Mouse (Mus musculus): ENCODE measurements at regions not wholly inside any gene's neighbourhood (a gene's known extent, or its start where the extent isn't known, plus 50 kb on each side); places are given as distances from the start of the nearest gene placed in this dataset.
"Not testable (repeated sequence)": the region's sequence is repeated elsewhere in the genome, so short reads cannot be mapped to it uniquely, and the experiment has no call there.

DNA sequence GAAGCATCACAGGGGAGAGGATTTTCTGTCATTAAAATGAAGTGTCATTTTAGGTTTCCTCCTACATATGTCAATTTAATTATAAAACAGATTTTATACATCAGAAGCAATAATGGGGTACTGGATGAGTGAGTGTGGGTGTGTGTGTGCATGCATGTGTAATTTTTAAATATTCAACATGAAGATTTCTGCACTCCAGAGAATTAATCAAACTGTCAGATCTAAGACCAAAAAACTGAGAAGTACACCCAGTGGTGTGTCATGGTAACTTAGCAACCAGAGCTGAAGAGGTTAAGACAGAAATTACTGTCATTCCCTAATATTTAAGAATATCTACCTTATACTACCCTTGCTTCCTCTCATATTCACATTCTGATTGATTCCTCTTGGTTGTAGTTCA lies 919.0 kb downstream of the Poteg start:
- Histone ChIP-seq H3K27ac (ENCODE audit: insufficient read depth, low read length) (no peak overlapping the region), H3K4me3 (ENCODE audit: insufficient read depth, low read length) (no peak overlapping the region), H3K4me1 (ENCODE audit: control insufficient read depth, insufficient read depth, low read length) (no peaks in the 10 kb centered on the region)
- TF ChIP-seq CTCF (IDR thresholded peaks at IDR 0.05; ENCODE audit: extremely low read depth, insufficient read depth, low read length) = no peak
- TF ChIP-seq POLR2A (IDR thresholded peaks at IDR 0.05; ENCODE audit: extremely low read depth, insufficient read depth, low read length) = no peak

DNA sequence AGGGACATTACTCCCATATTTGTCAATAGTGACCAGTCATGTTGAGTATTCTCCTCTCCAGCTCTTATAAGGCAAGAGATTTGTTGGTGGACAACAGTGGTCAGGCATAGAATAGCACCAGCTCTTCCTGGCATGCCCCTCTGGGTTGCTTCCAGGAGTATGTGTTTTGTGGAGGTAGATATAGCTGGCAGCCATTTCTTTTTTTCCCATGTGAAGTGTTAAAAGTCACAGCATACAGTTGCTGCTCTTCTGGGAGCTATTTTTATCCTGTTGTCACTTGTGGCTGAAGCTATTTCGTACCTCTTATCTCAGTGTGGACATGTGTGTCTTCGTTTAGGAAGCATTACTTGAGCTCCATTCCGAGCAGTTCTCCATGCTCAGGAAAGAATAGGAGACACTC lies 919.9 kb downstream of the Poteg start:
- no peak overlapping the region for H3K27ac ChIP-seq (ENCODE audit: insufficient read depth, low read length)
- no peaks in the 10 kb centered on the region for H3K4me1 ChIP-seq (ENCODE audit: control insufficient read depth, insufficient read depth, low read length)
- H3K4me3 ChIP-seq (ENCODE audit: insufficient read depth, low read length) = no peak overlapping the region
- TF ChIP-seq CTCF (IDR thresholded peaks at IDR 0.05; ENCODE audit: extremely low read depth, insufficient read depth, low read length) = no peak
- no peak for TF ChIP-seq POLR2A (IDR thresholded peaks at IDR 0.05; ENCODE audit: extremely low read depth, insufficient read depth, low read length)

DNA sequence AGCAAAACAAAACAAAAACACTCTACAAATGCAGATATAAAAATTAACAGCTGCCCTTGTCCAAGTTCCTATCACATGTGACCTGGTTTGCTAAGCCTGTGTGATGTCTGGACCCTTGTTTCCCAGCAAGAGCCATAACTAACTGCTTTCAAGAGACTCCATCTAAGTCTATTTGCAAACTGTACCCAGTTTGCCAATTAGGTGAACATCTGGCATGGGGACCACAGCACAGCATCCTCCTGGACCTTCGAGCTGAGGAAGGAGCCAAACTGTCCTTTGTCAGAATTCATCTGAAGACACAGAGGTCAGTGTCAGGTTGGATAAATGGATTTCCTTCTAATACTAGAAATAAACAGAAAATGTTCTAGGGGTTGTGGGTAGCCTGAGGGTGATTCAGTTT lies 924.3 kb downstream of the Poteg start:
- TF ChIP-seq POLR2A (IDR thresholded peaks at IDR 0.05; ENCODE audit: extremely low read depth, insufficient read depth, low read length) = no peak
- no peak overlapping the region for H3K4me3 ChIP-seq (ENCODE audit: insufficient read depth, low read length)
- H3K4me1 ChIP-seq (ENCODE audit: control insufficient read depth, insufficient read depth, low read length) = no peaks in the 10 kb centered on the region
- no peak overlapping the region for H3K27ac ChIP-seq (ENCODE audit: insufficient read depth, low read length)

DNA sequence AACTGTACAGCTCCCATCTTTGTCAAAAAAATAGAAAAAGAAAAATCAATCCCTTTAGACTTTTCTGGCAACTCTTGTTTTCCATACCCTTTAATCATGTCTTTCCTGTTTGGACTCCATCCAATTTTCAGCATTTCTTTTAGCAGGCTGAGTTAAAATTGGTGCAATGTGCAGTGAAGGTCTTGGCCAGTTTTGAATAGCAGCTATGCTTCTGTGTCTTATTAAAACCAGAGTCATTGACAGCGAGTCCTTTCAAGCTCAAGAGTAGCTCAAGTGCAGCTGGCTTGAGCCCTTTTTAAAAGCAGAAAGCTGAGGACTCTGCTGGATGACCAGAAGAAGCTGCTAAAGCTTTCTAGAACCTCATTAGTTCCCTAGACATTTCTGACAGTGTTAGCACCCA lies 952.7 kb downstream of the Poteg start:
- H3K27ac ChIP-seq (ENCODE audit: insufficient read depth, low read length) = no peak overlapping the region
- H3K4me1 ChIP-seq (ENCODE audit: control insufficient read depth, insufficient read depth, low read length) = no peaks in the 10 kb centered on the region
- no peak overlapping the region for H3K4me3 ChIP-seq (ENCODE audit: insufficient read depth, low read length)
- no peak for TF ChIP-seq CTCF (IDR thresholded peaks at IDR 0.05; ENCODE audit: extremely low read depth, insufficient read depth, low read length)
- TF ChIP-seq POLR2A (IDR thresholded peaks at IDR 0.05; ENCODE audit: extremely low read depth, insufficient read depth, low read length) = no peak

DNA sequence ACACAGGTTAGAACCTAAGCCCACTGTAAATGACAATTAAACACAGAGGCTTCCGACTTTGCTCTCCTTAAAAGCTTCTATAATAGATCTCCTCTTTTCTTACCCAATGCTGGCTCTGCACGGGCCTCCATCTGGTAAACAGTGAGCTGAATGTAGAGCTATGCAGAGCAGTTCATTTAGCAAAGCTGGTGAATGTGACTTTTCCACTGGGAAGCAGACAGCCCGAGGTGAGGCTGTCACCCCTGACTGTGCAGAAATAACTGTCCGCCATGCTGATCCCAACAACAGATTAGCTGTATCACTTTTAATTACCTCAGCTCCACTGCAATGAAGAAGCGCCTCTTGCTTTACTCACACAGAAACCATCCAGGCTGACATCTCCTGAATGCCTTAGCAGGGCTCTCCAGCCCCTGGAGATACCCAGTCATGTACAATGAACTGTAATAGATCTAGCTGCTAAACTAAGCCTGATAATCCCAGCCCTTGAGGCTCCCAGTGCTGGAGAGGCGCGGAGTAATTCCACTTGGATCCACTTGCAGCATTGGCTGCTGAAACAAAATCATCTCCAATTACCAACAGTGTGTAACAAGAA lies 980.2 kb downstream of the Poteg start:
- no peak overlapping the region for H3K27ac ChIP-seq (ENCODE audit: insufficient read depth, low read length)
- H3K4me1 ChIP-seq (ENCODE audit: control insufficient read depth, insufficient read depth, low read length) = no peaks in the 10 kb centered on the region
- no peak for TF ChIP-seq CTCF (IDR thresholded peaks at IDR 0.05; ENCODE audit: extremely low read depth, insufficient read depth, low read length)
- no peak for TF ChIP-seq POLR2A (IDR thresholded peaks at IDR 0.05; ENCODE audit: extremely low read depth, insufficient read depth, low read length)
- no peak overlapping the region for H3K4me3 ChIP-seq (ENCODE audit: insufficient read depth, low read length)

DNA sequence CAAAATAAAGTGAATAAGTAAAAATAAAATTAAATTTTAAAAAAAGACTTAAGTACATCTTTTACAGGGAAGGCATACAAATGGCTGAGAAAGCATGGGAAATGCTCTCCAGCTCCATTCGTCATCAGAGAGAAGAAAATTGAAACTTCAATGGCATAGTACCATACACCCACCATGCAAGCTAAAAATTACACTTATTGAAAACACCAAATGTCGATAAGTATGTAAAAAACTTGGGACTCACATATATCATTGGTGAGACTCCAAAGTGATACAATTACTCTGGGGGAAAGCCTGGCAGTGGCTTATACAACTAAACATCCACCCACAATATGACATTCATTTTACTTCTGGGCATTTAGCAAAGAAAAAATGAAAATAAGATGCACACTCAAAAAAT lies 1025.7 kb downstream of the Poteg start:
- H3K4me3 ChIP-seq (ENCODE audit: insufficient read depth, low read length) = no peak overlapping the region
- TF ChIP-seq CTCF (IDR thresholded peaks at IDR 0.05; ENCODE audit: extremely low read depth, insufficient read depth, low read length) (no peak), POLR2A (IDR thresholded peaks at IDR 0.05; ENCODE audit: extremely low read depth, insufficient read depth, low read length) (no peak)
- H3K4me1 ChIP-seq (ENCODE audit: control insufficient read depth, insufficient read depth, low read length) = no peaks in the 10 kb centered on the region
- no peak overlapping the region for H3K27ac ChIP-seq (ENCODE audit: insufficient read depth, low read length)

DNA sequence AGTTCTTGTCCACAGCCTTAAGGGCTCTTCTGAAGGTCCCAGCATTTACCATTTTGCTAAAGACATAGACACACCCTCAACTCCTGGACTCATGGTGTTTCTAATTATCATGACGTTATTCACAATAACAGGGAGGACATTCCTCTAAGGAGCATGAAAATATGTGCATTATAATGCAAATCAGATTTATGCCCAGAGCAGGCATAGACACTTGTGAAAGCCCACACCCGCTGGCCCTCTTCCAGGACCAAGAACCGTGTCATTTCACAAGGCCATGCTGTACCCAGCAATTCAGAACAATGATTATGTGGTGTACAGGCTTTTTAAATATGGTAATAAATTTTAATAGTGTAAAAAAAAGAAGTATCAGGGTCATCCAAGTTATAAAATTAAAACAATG lies 1040.4 kb downstream of the Poteg start:
- H3K4me1 ChIP-seq (ENCODE audit: control insufficient read depth, insufficient read depth, low read length) = no peaks in the 10 kb centered on the region
- TF ChIP-seq CTCF (IDR thresholded peaks at IDR 0.05; ENCODE audit: extremely low read depth, insufficient read depth, low read length) = no peak
- H3K27ac ChIP-seq (ENCODE audit: insufficient read depth, low read length) = no peak overlapping the region
- H3K4me3 ChIP-seq (ENCODE audit: insufficient read depth, low read length) = no peak overlapping the region

DNA sequence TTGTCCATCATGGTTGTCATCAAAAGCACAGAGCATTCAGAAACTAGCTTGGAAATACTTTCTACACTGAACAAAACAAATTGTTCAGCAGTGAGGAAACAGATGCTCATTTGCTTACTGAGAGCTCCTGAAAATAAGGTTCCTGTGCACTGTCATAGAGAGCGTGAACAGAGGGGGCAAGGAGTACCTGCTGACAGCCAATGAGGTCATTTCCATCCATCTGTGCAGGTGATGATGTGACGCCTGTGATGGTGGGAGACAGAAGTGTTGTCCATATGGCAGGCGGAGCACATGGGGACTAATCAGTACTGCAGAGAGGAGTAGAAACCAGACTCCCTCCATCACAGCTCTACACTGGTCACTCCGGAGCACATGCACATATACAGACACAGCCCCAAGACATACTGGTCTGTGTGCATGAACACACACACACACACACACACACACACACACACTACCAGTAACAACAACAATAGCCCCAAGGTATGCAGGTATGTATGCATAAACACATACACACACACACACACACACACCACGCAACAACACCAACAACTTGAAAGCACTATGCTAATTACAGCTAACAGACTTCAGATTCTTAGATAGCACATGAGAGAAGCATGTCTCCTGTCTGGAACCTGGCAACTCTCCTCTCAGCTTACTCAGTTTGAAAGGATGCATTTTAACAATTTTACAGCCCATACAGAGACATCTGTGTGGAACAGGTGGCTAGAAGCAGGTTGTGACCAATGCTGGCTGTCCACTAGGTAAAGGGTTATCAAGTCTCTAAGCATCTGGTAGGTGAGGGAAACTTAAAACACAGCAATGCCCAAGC lies 1056.2 kb downstream of the Poteg start:
- Histone ChIP-seq H3K27ac (ENCODE audit: insufficient read depth, low read length) (no peak overlapping the region), H3K4me1 (ENCODE audit: control insufficient read depth, insufficient read depth, low read length) (no peaks in the 10 kb centered on the region), H3K4me3 (ENCODE audit: insufficient read depth, low read length) (no peak overlapping the region)
- no peak for TF ChIP-seq CTCF (IDR thresholded peaks at IDR 0.05; ENCODE audit: extremely low read depth, insufficient read depth, low read length)
- TF ChIP-seq POLR2A (IDR thresholded peaks at IDR 0.05; ENCODE audit: extremely low read depth, insufficient read depth, low read length) = no peak

DNA sequence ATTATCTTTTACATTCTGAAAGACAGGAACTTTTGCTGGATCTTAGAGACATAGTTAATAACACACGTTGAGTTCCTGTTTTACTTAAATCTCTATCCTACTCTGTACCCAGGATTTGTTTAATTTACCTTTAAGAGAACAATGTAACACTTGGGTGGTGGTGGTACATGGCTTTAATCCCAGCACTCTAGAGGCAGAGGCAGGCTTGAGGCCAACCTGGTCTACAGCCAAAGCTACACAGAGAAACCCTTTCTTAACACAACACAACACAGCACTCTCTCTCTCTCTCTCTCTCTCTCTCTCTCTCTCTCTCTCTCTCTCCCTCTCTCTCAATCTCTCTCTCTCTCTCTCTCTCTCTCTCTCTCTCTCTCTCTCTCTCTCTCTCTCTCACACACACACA lies 1076.0 kb downstream of the Poteg start:
- not testable (repeated sequence) for H3K4me1 ChIP-seq (ENCODE audit: control insufficient read depth, insufficient read depth, low read length); H3K4me3 ChIP-seq (ENCODE audit: insufficient read depth, low read length); H3K27ac ChIP-seq (ENCODE audit: insufficient read depth, low read length)

DNA sequence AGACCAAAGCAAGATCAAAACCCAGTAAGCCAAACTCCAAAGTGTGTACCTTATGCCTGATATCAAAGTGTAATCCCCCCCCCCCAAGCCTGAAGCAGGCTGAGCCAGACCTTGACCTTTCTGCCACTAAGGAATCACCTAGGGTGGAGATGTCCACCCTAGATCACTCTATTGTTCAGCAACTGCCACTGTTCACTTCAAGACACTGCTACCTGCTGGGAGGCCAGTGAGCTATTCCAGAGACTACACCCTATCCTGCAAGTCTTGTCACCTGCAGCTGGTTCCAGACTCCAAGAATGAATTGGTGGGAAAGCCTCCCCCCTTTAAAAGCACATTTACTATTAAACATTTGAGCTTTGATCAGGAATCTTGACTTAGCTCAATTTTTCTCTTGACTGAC lies 1099.8 kb downstream of the Poteg start:
- no peaks in the 10 kb centered on the region for H3K4me1 ChIP-seq (ENCODE audit: control insufficient read depth, insufficient read depth, low read length)
- no peak overlapping the region for H3K27ac ChIP-seq (ENCODE audit: insufficient read depth, low read length)
- H3K4me3 ChIP-seq (ENCODE audit: insufficient read depth, low read length) = no peak overlapping the region
- no peak for TF ChIP-seq CTCF (IDR thresholded peaks at IDR 0.05; ENCODE audit: extremely low read depth, insufficient read depth, low read length)
- TF ChIP-seq POLR2A (IDR thresholded peaks at IDR 0.05; ENCODE audit: extremely low read depth, insufficient read depth, low read length) = no peak

All from cortical plate, adult 2 months (tissue).